Mouse (Mus musculus): ENCODE results near the gene Adamts18. TPM values are rescaled to one million over a fixed set of nuclear protein-coding genes. Genes with fewer than 3 reads are reported as not detected.

The Adamts18 gene
- total RNA-seq (2021) = 0.23 and 0.26 TPM in 2 replicates
- long read RNA-seq, experiment 1 = 0 reads
- long read RNA-seq, experiment 2 = 0 reads

DNA sequence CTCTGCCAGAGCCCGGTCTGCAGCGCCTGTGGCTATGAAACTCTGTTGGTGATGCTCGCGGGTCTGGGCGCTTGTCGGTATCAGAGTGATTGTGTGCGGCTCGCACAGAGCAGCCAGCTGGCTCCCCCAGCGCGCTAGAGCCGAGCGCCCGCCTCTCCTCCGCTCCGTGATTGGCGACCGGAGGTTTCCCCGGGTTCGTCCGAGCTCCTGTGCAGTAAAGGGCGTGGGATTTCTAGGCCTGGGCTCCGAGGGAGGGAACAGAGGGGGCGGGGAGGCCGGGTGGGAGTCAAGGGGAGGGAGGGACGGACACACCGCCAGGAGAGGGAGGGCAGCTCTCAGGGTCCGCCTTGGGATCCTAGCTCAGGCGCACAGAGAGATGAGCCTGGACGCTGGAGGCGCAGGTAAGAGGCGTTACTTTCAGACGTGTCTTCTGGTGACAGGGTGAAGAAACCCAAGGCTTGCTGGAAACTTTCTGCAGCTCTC, at the start of gene Adamts18:
TSS of gene Adamts18 (minus strand) at position 86 of the 483 bp plus-strand sequence.
- peak; percentile 38 for DNase-seq

DNA sequence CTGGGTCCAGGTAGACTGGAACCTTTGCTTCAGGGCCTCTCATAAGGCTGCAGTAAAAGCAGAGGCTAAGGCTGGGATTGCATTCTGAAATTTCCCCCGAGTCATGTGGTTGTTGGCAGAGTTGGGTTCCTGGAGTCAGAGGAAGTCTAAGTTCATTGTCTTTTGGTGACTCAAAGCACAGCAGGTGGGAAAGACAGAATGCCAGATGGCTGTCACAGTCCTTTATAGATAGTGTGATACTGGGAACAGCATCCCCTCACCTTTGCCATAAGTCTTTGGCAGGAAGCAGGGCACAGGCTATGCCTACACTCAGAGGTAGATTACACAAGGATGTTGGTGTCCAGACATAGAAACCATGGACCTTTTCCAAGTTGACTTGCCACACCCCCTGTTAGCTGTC, 47.9 kb upstream of the Adamts18 start:
- no peak for DNase-seq

DNA sequence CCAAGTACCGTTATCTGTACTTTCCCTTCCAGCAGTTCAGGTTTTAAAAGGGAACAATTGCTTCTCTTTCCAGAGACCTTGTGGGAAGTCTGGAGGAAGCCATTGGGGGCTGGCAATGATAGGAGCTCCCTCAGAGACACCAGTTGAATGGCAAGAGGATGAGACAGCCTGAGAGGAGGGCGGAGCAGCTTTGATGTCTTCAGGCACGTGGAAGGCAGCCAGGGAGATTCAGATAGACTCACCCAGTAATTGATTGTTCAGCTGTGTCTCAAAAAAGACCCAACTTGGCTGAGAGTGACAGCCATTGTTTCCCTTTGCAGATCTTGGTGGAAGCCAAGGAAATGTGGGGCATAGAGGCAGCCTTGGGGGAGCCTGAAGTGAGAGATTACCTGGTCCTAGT, 42.8 kb upstream of the Adamts18 start:
- no peak for DNase-seq

DNA sequence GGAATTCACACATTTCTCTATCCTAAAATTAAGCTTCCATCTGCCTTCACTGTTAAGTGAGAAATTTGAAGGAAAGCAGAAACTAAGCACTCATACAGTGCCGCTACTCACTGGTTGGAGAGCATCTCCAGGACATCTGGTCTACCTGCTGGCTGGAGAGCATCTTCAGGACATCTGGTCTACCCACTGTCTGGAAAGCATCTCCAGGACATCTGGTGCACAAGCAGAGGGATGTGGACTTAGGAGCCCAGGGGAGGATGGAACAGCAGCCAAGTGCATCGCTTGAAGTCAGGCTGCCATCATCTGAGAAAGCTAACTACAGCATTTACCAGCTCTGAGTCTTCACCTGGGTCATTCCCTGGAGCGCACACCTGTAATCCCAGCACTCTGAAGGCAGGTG, 38.0 kb upstream of the Adamts18 start:
- no peak for DNase-seq

DNA sequence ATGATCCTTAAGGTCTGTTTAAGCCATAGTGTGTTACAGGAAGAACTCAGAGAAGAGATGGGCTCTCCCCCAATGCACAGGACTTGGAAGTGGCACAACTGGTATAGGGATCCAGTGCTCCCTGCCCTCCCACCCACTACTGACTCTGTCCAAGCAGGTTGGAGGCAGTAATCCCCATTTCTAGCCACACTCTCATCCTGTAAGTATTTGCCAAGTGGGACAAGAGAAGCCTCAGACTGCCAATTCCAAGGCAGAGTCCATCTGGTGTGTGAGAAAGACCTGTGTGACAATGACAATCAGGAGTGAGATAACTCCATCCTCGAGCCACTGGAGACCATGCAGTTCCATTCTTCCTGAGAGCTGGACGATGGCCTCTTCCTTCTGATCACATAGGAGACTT, 36.6 kb upstream of the Adamts18 start:
- DNase-seq = no peak

DNA sequence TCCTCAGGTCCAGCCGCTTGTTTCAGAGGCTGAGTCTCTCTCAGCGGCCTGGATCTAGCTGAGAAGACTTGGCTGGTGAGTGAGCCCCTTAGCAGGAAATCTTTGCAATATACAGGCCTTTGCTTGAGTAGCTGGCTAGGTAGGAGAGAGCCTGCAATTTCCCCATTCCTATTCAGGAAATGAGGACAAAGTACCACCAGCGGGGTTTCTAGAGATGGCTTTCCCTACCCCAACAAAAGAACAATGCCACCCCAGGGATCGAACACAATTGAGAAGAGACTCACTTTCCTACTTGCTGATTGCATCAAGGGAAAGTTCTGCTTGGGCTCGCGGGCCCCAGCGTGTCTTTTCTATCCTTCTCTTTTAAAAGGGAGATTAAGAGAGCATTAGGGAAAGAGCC, 35.5 kb upstream of the Adamts18 start:
- no peak for DNase-seq

DNA sequence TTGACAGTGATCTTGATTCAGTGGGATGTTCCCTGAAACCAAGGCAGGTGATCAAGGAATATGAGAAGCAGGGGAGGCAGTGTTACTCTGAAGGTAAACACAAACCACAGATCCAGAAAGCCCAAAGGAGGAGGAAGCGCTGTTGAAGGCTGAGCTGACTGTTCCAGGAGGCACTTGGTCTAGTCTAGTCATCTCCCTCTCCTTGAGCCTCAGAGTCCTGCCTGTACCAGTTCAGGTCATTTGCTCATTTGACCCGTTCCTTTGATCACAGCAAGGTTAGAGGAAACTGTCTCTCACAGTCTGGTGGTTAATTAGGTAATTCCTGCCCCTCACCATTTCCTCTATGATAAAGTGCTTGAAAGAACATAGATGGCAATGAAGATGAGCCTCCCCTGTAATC, 34.0 kb upstream of the Adamts18 start:
- DNase-seq = no peak

DNA sequence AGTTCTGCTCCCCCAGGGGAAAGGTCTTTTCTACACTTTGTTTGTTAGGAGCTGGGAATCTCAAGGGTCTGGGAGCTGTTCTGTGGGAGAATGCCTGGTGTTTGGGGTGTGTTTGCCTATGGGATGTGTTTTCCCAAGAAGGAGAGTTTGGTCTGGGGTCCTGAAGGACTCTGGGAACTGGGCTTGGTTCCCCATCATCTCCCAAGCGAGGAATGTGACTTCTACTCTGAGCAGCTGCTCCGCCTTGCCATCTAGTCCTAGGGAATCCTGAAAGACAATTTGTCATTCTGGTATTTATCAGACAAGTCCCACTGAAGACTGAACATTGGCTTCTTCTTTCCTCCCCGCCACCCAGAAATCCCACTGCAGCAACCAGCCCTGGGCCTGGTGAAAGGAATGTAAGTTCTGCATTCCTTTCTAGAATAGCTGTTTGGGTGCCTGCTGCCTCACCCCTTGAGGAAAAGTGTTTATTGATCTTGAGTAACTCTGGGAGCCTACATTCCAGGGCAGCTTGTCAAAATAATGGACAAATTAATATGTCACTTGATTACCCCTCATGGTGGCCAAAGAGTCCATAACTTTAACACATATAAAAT, 30.0 kb upstream of the Adamts18 start:
- no peak for DNase-seq

DNA sequence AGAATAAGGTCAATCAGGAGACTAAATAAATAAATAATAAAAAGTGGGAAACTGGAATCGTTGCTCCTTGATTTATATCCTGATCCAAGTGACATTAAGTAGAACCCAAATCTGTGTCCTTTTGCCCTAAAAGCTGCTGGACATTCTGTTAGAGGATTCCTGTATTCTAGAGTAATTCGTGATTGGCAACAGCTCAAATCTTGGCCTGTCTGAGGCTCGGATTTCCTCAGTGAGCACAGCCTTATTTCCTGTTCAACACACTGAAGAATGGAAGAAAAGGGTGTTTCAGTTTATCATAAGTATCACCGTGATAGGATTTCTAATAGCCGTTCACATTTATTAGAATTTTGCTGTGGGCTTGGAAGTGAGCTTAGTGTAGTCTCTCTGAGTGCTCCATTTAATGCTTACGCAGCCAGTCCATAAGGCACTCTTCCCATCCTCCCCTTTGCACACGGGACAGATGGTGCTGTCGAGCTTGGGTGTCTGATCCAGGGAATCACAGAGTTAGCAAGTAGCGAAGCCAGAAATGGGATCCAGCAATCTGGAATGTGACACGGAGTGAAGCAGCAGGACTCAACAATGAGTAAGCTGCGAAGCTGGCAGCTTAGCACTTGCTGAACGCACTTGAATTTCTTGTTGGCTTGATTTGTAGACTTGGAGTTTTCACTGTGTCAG, 25.0 kb upstream of the Adamts18 start:
- no peak for DNase-seq

DNA sequence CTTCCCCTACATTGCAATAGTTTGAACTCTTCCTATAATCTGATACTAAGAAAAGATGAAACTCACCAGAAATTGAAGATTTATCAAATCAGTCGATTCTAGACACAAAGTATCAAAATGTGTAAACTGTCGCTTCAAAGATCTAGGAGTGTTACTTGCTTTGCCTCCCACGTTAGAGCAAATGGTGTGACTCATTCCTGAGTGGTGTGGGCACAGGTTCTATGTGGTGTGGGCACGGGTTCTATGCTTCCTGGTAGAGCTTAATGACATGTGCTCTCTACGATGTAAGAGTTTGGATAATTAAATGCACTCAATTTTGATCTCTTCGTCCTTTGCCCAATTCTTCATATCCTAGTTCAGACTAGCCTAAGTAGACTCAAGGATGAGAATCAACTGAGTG, 23.9 kb upstream of the Adamts18 start:
- DNase-seq = no peak

DNA sequence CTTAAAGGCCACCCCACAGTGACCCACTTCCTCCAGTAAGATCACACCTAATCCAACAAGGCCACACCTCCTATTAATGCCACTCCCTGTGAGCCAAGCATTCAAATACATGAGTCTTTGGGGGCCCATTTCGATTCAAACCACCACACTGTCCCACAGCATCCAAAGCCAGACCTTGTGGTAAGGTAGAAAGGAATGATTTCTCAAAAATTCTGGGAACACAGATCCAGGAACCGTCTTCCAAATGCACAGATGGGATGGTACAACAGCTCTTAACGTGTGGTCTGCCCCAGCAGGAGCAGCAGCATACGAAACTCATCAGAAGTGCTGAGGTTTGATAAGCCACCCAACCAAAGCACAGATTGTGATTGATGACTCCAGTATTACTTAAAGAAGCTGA, 18.0 kb upstream of the Adamts18 start:
- DNase-seq = no peak

DNA sequence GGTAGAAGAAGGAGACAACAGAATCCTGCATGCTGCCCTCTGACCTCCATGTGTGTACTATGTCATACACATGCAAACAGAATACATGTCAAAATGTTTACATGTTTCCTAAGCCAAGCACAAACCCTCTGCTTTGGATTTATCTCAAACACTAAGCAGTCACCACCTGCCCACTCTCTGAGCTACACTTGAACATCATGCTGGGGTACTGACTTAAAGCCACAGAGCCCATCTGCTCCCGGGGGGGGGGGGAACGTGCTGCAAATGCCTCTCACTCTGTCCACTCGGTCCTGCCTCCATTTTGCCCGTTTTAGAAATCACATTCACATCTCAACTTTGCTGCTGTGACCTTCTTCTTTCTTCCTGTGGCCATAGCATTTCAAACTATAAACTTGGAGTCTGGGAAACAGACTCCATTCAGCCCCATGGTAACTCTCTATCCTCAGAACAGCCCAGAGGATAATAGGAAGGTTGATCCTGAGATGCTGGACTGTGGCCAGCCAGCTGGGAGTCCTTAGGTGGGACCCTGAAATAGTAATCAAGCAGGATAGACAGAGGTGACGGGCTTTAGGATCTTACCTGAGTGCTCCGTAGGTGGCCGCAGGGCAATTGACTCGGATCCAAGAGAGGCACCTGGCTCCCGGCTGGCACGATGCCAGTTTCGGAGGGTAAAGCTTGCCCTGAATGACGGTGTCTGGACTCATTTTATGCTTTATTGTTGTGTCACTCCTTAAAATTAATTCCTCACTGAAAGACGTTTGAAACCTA, 17.0 kb upstream of the Adamts18 start:
- DNase-seq = no peak

DNA sequence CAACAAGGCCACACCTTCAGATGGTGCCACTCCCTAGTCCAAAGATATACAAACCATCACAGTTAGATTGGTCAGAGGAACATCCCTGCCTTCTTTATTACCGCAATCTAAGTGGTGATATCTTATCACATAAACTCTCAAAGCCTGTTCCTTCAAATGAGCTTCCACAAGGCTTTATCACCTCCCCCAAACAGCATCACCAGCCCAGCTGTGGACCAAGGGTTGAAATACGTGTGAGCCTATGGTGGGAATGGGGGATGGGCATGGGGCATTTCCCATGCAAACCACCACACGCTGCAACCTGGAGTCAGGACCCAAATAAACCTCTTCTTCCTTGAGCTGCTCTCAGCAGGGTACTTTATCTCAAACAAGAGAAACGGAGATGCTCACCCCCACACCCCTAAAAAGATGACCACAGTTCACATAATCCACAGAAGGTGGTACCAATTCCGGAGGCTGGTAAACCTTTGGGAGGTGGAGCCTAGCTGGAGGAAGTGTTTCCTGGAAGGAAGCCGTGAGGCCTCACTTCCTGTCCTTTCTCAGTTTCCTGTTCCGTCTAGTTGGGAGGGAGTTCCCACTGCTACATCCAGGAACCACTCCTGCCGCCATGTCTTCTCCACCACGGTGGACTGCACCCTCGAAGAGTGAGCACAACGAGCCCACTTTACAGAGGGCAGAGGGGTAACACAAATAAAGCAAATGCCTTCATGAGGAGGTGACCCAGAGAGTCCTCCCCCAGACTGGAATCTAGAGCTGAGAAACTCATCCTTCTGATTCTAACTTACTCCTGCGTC, 11.5 kb upstream of the Adamts18 start:
- no peak for DNase-seq

DNA sequence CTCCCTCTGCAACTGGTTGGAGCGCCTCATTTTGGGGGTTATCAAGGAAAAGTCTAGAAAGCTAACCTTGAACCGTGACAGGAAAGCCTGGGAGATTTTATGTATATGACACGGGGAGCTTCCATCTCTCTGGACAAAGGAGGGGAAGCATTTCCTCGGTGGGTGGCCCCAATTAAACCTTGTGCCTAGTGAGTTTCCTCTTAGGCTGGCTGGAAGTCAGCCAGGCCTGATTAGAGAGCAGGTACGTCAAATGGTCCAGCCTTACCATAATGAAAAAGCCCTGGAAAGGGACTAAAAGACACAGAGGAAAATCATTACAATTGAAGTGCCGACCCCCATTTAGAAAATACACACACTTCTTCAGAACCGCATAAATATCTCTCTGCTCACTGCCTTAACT, 10.3 kb upstream of the Adamts18 start:
- no peak for DNase-seq

DNA sequence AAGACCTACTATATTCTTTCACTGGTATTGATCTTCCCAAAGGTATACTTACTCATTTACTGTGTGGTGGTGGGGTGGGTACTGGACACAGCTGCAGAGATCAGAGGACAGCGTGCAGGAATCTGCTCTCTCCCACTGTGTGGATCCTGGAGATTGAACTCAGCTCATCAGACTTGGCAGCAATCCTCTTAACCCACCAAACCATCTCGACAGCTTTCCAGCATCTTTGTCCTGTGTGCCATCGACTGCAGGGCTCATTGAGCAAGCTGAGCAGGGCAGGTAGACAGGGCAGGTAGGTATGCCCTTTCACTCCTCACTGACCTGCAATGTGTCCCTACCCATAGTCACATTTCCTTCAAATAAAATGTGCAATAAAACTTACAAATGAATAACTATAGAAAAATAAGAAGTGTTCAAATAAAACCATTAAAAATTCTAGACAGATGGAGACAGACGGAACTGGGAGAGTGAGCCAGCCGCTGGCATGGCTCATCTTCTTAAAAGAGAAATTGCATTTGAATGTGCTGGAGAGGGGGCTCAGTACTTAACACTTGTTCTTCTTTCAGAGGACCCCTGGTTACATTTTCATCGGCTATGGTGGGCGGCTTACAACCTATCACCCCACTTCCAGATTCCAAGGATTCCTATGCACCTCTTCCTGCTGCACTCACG, 6.2 kb upstream of the Adamts18 start:
- no peak for DNase-seq

DNA sequence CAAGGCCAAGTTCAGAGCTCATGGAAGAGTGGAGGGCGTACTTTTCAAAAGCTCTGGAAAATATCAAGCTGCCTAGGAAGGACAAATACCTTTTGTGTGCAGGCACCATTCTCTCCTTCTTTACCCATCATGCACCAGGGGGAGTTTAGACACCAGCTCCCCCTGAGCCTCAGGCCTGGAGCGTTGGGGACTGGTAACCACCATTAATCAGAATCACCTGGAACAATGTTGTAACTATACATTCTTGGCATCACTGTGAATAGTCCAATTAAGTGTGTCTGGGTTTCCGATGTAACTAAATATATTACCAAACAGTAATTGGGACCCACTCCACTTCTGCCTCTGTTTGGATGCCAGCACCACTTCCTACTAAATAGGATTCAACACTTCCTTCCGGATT, 5.2 kb upstream of the Adamts18 start:
- no peak for DNase-seq

DNA sequence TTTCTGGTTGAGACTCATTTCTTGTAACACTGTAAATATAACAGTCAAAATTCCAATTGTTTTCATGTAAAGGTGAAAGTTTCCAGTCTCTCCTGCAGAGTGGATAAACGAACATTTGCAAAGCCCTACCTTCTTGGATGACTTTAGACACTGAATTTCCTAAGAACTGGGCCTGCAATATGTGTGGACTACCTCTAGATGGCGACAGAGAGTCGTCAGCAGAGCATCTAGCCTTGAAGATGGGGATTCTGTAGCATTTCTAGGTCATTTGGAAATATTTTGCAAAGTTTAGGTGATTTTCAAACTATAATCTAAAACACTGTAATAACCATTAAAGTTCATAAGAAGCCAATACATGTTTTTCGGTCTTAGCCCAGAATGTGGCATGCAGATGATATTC, 3.1 kb upstream of the Adamts18 start:
- DNase-seq = no peak

DNA sequence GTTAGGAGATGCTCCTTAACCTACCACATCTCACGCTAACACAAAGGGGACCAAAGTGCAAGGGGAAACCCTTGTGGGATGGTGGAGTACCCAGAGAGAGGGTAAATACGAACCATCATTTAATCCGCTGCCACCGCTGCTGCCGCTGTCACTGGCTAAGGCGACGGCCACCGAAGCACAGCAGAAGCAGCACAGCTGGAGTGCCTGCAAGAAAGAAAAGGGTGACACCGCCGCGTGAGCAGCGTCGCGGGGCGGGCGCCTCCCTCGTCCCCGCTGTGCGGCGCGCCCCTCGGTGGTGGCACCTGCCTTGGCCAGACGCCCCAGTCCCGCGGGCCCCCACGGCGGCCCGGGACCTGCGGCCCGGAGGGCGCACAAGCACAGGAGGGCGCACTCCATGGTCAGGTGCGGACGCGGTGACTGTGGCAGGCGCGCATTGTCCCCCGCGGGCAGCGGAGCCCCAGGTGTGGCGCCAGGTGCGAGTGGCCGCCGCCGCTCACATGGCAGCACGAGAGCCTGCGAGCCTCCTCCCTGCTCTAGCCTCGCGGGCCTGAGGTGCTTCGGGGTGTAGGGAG, 371 bp downstream of the Adamts18 start:
- no peak for DNase-seq

DNA sequence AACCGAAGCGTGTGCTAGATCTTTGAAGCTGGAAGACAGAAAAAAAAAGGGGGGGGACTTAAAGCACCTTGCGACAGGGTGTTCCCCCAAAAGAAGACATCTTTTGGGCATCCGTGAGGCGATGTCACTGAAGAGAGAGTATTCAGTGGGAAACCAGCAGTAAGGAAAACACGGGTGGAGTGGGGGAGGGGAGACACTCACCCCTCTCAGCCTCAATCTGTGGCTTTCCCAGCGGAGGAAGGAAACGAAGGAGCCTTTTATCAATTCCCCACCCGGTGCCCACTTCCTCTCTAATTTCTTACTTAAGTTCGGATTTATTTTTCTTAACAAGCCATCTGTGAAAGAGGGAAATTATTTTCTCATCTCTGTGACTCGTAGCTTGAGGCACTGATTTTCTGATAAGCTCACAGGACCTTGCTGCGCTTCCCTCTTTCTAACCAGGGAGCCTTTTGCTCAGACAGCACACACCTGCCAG, 895 bp downstream of the Adamts18 start:
- DNase-seq = no peak

DNA sequence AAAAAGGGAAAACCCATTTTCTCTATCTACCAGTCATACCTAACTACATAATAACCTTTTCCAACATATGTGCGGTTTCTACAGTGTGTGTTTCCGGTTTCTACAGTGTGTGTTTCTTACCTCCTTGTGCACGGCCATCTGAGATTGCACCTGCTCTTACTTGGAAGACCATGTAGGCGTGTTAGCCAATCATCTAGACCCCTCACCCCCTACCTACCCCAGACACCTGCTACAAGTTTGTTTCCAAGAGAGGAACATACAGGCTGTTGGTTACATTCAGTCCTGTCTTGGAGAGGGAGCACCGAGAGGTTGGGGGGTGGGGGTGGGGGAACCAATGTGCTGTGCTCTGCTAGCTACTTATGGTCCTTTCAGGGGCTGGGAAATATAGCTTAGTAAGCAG, 1.9 kb downstream of the Adamts18 start:
- DNase-seq = no peak

DNA sequence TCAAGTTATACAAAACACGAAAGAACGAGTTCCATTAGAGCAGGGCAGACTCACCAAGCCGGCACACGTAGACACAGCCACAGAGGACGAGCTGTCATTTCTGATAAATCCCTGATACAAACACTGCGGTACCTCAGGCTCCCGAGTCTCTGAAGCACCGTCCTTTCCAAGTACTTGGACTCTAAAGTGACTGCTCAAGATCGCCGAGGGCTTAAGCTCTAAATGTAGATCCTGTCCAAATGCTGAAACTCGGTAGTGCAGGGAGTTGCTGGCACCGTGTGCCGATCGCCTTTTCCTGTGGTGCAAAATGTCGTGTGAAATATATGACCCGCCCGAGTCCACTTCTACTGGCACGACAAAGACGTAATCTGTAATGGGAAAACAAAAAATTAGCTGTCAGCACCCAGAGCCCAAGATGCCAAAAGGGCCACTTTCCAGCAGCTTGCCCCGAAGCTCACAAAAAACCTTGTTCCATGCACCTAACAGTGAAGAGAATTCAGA, 3.7 kb downstream of the Adamts18 start:
- DNase-seq = no peak
